Mouse (Mus musculus): ENCODE measurements around the gene Ccdc184.

Ccdc184 gene

GRCm38 (mm10) chr15:98155944-98156343 lies 11.0 kb upstream of the Ccdc184 start:
- DNase-seq: no peak

DNA sequence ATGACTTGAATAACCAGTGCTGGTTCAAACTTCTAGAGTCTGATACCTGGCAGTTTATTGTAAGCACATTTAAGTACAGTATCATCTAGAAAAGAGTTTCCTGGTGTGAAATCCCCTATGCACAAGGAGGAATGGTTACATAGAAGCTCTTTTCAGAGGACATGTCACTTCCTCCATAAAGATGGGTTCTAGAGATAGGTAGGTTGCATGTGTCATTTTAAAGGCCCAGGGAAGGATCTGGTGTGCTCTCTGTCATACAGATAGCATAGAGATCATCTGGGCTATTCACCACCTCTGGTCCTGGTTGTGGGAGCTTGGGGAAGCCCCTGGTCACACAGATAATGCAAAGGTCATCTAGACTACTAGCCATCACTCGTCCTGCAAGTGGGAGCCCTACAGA lies 9.7 kb upstream of the Ccdc184 start:
- no peak for DNase-seq

DNA sequence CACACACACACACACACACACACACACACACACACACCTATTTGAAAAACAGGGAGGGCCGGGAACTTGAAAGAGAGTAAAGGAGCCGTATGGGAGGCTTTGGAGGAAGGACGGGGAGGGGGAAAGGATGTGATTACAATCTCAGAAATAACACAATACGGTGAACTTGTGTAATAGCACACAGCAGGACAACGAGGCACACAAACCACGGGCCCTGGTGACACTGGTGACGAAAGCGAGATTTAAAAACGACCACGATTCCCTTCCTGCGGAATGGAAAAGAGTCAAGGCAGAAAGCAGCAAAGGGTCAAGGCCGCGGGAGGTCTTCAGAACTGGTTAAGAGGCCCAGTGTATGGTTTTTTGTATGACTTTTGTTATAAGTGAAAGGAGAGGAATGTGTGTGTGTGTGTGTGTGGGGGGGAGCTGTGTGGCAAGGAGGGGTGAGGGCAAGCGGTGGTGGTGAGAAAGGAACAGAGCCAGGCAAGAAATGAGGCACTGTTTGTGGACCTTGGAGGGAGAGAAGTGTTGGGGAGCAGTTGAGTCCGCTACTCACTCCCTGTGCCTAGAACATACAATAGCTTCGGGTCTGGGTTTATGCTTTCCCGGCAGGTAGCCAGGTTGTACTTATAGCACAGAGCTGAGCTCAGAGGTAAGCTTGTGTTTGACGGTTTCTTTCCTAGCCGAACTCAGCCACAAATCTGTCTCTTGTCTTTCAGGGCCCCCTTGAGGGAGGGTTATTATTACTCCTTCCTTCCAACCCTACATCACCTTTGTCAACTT lies 5.7 kb upstream of the Ccdc184 start:
- DNase-seq: no peak

DNA sequence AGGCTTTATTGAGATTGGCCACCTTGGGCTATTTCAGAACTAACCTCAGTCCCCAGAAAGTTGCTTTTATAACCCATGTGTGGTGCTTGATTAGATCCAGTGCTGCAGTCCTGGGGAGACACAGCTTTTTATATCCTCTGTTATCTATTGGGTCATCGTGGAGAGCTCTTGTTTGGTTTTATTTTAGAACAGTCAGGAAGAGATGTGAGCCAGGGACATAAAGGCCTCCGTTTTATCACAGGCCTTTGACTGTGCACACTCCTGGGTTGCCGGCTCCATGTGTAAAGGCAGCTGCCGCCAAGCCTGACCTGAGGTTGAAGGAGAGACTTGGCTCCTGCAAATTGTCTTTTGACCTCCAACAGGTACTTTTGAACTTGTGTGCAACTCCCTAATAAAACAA lies 4.4 kb upstream of the Ccdc184 start:
- no peak for DNase-seq

DNA sequence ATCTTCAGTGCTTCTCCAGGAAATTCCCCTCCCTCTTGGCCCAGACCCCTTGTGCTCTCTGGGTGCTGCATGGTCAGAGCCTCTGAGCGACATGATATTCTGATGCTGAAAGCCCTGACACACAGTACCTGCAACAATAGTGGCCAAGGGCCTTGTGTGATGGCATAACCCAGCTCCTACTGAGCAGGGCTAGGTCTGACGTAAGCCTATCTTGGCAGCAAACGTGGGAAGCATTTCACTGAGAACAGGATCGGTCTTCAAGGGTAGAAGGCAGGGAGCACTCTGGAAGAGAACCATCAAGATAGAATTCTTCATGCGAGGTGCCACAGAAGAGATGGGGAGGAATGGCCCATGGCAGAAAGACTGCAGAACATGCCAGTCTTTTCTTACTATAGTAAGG lies 1.4 kb upstream of the Ccdc184 start, which contains the start of gene Asb8:
Gene Asb8, minus strand, starts transcription at position 101 of the 400 bp plus-strand sequence.
- DNase-seq: no peak

- DNase-seq: peak; percentile 90 to 96
Observed at GRCm38 (mm10) chr15:98167645-98168621, 975 bp downstream of the Ccdc184 start.

DNA sequence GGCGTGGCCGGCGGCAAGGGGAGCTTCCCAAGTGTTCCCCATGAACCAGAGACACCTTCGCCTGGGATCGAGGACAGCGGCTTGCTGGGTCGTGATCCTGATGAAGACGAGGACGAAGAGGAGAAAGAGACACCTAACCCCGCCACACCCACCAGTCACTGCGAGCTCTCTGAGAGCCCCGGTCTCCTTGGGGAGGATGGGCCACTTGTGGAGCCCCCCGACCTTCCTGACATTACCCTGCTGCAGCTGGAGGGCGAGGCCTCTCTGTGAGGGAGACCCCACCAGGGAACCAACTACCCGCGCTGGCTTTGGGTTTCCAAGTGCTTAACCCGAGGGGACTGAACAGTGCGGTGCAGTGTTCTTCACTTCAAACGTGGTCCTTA lies 1.7 kb downstream of the Ccdc184 start:
- no peak for DNase-seq

DNA sequence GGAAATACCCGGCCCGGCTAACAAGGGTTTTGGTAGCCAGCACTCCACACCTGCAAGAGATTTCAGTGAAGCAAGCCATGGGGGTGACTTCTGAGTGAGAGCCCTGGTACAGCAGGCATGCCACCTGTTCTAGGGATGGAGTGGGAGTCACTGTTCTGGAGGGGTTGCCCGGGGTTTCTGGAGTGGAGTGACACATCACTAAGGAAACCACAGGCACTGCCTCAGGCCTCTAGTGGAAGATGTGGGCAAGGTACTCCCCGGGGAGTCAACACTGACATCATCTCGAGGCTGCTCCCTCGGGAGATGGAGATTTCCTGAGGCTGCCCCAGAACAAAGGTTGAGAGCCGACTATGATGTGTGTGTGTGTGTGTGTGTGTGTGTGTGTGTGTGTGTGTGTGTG lies 3.4 kb downstream of the Ccdc184 start:
- no peak for DNase-seq

GRCm38 (mm10) chr15:98170917-98171316 lies 4.0 kb downstream of the Ccdc184 start:
- no peak for DNase-seq

DNA sequence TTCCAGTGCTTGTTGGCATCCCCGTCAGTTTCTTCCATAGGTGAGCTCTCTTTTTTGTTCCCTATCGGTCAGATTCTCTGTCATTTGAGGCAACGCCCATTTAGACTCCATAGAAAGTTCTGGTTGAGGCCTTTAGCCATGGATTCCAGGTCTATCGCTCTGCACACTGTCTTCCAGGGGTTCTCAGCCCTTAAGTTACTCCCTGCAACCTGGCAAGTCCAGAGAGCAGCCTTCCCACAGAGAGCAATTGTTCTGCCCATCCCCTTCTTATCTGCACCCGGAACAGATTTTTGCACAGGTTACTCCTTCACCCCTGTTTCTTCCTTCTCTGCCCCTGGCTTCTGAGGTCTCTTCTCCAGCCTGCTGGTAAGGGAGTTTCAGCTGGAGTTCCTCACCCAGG lies 5.2 kb downstream of the Ccdc184 start:
- DNase-seq: no peak

- DNase-seq: peak; percentile 55
Observed at GRCm38 (mm10) chr15:98173821-98174220, 6.9 kb downstream of the Ccdc184 start.

DNA sequence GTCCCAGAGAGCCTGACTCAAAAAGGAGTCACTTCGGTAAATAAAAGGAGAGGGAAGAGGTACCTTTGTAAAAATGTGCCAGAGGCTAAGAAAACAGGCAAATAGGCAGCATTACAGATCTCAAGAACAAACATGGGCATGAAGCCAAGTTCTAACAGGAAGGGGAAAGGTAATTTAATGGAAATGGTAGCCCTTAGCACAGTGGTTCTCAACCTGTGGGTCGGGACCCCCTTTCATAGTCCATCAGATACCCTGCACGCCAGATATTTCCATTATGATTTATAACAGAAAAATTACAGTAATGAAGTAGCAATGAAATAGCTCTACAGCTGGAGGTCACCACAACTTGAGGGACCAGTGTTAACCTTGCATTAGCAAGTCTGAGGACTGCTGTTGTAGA lies 10.4 kb downstream of the Ccdc184 start:
- no peak for DNase-seq

- peak; percentile 22 to 38 for DNase-seq
Observed at GRCm38 (mm10) chr15:98180567-98181131, 13.7 kb downstream of the Ccdc184 start.

GRCm38 (mm10) chr15:98181132-98181711 lies 14.3 kb downstream of the Ccdc184 start:
- peak; percentile 95 to 99 for DNase-seq

DNA sequence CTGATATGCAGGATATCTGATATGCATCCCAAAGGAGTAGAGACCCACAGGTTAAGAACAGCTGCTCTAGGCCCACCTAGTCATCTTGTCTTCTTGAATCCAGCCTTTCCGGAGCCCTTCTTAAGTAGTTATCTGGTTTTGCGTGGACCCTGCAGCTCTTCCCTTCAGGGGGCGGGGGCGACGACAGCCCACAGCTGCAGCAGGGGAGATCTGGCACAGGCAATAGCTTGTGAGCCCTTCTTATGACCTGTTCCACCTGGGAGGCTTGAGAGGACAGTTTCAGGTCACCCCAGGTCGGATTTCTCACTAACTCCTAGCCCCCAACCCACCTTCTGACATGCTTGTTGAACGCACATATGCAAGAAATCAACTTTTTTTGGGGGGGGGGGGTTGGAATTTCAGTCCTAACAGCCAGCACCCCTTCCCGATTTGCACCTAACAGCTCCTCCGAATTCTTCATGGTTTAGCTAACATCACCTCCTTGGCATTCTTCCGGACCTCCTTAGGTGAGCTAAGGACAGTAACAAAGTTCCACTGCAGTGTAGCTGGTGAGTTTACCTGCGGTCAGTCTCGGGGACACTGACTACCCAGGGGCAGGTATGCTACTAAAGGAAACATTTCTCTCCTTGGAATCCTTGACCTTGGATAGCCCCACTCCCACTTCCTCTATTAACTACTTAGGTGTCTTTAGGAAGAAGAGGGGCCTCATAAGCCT lies 15.1 kb downstream of the Ccdc184 start:
- peak; percentile 26 to 39 for DNase-seq

DNA sequence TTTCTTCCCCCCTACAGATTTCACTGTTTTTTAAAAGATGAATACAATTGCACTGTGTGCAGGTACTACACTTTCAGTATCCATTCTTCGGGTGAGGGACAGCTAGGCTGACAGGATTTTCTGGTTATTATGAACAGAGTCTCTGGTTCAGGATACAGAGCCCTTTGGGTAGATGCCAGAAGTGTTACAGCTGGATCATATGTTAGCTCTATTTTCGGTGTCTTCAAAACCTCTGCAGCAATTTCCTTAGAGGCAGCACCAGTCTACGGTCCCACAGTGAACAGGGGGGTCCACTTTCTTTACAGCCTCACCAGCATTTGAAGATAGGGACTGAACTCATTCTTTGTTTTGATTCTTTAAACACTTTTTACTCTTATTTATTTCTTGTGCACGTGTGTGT lies 17.5 kb downstream of the Ccdc184 start:
- no peak for DNase-seq

GRCm38 (mm10) chr15:98195442-98195841 lies 28.5 kb downstream of the Ccdc184 start, which contains the start of gene Olfr288:
Gene Olfr288 (minus strand): TSS chr15:98195542.
- no peak for DNase-seq

DNA sequence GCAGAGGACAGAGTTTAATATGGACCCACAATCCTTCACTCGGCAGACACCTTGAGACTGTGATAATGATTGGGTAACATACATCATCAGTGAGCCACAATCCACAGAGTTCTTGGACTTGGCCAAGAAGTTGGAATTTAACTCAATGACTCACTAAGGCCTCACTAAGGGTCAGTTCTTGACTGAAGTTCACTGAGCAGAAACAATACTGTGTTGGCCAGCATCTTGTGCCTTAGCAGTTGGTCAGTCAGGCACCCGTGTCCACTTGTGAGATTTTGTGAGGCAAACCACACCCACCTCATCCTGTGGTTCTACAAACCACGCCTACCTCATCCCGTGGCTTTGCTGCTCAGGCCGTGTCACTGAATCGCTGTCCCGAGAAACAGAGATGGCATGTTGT lies 42.7 kb downstream of the Ccdc184 start:
- DNase-seq: no peak

- DNase-seq: no peak
Observed at GRCm38 (mm10) chr15:98213336-98213870, 46.4 kb downstream of the Ccdc184 start.

- DNase-seq: no peak
Observed at GRCm38 (mm10) chr15:98214130-98214529, 47.2 kb downstream of the Ccdc184 start.

Data from cerebellum, adult 18-20 months (tissue).